Mouse (Mus musculus): Measurements from ENCODE around the gene Per2. TPM values are rescaled to one million over a fixed set of nuclear protein-coding genes. Genes with fewer than 3 reads are reported as not detected.

The Per2 gene
- total RNA-seq, 2 experiments from 2014 or later: 14.6 to 16.0 TPM

GRCm38 (mm10) chr1:91463336-91463995 is 4.3 kb upstream of the Per2 start:
- no peak for DNase-seq (ENCODE audit: extremely low spot score in 1 of 2, low spot score in 2 of 2)
- intact Hi-C loops (cut with DNase I): no loop called here

GRCm38 (mm10) chr1:91460564-91460963 is 1.4 kb upstream of the Per2 start:
- intact Hi-C loops (cut with DNase I): no loop called here

GRCm38 (mm10) chr1:91460069-91460468 is 945 bp upstream of the Per2 start:
- intact Hi-C loops (cut with DNase I): no loop called here
- no peak for DNase-seq (ENCODE audit: extremely low spot score in 1 of 2, low spot score in 2 of 2)

More at GRCm38 (mm10) chr1:91460564-91460963, 1.4 kb upstream of the Per2 start:
- DNase-seq (ENCODE audit: extremely low spot score in 1 of 2, low spot score in 2 of 2): no peak

GRCm38 (mm10) chr1:91458223-91458861 is 782 bp downstream of the Per2 start:
- intact Hi-C loops (cut with DNase I): loop anchor here (5.0 kb wide), 1 partner anchor 41 kb away; no protein-coding TSS in a partner anchor
- DNase-seq (ENCODE audit: extremely low spot score in 1 of 2, low spot score in 2 of 2): peak; percentile 37 to 69

- intact Hi-C loops (cut with DNase I): loop anchor here (5.0 kb wide), 1 partner anchor 40 kb away; no protein-coding TSS in a partner anchor
- peak in 1 of 2 experiments; percentile 48 for DNase-seq (ENCODE audit: extremely low spot score in 1 of 2, low spot score in 2 of 2)
These were observed 1.4 kb downstream of the Per2 start for GRCm38 (mm10) chr1:91457698-91458097.

- DNase-seq (ENCODE audit: extremely low spot score in 1 of 2, low spot score in 2 of 2): no peak
- intact Hi-C loops (cut with DNase I): loop anchor here (5.0 kb wide), 1 partner anchor 40 kb away; no protein-coding TSS in a partner anchor
These were observed 2.0 kb downstream of the Per2 start for GRCm38 (mm10) chr1:91457116-91457515.

- DNase-seq (ENCODE audit: extremely low spot score in 1 of 2, low spot score in 2 of 2): peak in 1 of 2 experiments; percentile 72
- intact Hi-C loops (cut with DNase I): loop anchor here (5.0 kb wide), 1 partner anchor 39 kb away; no protein-coding TSS in a partner anchor
These were observed 2.8 kb downstream of the Per2 start for GRCm38 (mm10) chr1:91456301-91456801.

GRCm38 (mm10) chr1:91455661-91456161 is 3.4 kb downstream of the Per2 start:
- peak in 1 of 2 experiments; percentile 59 for DNase-seq (ENCODE audit: extremely low spot score in 1 of 2, low spot score in 2 of 2)
- intact Hi-C loops (cut with DNase I): loop anchor here (5.0 kb wide), 1 partner anchor 38 kb away; no protein-coding TSS in a partner anchor

- intact Hi-C loops (cut with DNase I): loop anchor here (5.0 kb wide), 1 partner anchor 38 kb away; no protein-coding TSS in a partner anchor
- DNase-seq (ENCODE audit: extremely low spot score in 1 of 2, low spot score in 2 of 2): no peak
These were observed 4.2 kb downstream of the Per2 start for GRCm38 (mm10) chr1:91454927-91455326.

- intact Hi-C loops (cut with DNase I): no loop called here
- no peak for DNase-seq (ENCODE audit: extremely low spot score in 1 of 2, low spot score in 2 of 2)
These were observed 4.8 kb downstream of the Per2 start for GRCm38 (mm10) chr1:91454366-91454765.

GRCm38 (mm10) chr1:91453932-91454331 is 5.2 kb downstream of the Per2 start:
- DNase-seq (ENCODE audit: extremely low spot score in 1 of 2, low spot score in 2 of 2): no peak
- intact Hi-C loops (cut with DNase I): no loop called here

GRCm38 (mm10) chr1:91451547-91452084 is 7.5 kb downstream of the Per2 start:
- DNase-seq (ENCODE audit: extremely low spot score in 1 of 2, low spot score in 2 of 2): no peak
- intact Hi-C loops (cut with DNase I): no loop called here

- no peak for DNase-seq (ENCODE audit: extremely low spot score in 1 of 2, low spot score in 2 of 2)
These were observed 8.3 kb downstream of the Per2 start for GRCm38 (mm10) chr1:91450851-91451250.

GRCm38 (mm10) chr1:91448688-91449087 is 10.4 kb downstream of the Per2 start:
- no peak for DNase-seq (ENCODE audit: extremely low spot score in 1 of 2, low spot score in 2 of 2)

More at GRCm38 (mm10) chr1:91450851-91451250, 8.3 kb downstream of the Per2 start:
- intact Hi-C loops (cut with DNase I): no loop called here

GRCm38 (mm10) chr1:91446511-91446910 is 12.6 kb downstream of the Per2 start:
- intact Hi-C loops (cut with DNase I): no loop called here

More at GRCm38 (mm10) chr1:91448688-91449087, 10.4 kb downstream of the Per2 start:
- intact Hi-C loops (cut with DNase I): no loop called here

GRCm38 (mm10) chr1:91446060-91446459 is 13.1 kb downstream of the Per2 start:
- intact Hi-C loops (cut with DNase I): no loop called here
- DNase-seq (ENCODE audit: extremely low spot score in 1 of 2, low spot score in 2 of 2): peak in 1 of 2 experiments; percentile 57

More at GRCm38 (mm10) chr1:91446511-91446910, 12.6 kb downstream of the Per2 start:
- no peak for DNase-seq (ENCODE audit: extremely low spot score in 1 of 2, low spot score in 2 of 2)

- no peak for DNase-seq (ENCODE audit: extremely low spot score in 1 of 2, low spot score in 2 of 2)
- intact Hi-C loops (cut with DNase I): no loop called here
These were observed 14.0 kb downstream of the Per2 start for GRCm38 (mm10) chr1:91444841-91445830.

GRCm38 (mm10) chr1:91442350-91442990 is 16.7 kb downstream of the Per2 start:
- no peak for DNase-seq (ENCODE audit: extremely low spot score in 1 of 2, low spot score in 2 of 2)
- intact Hi-C loops (cut with DNase I): no loop called here

Measured in left cerebral cortex, postnatal 10 days (tissue).